Mouse (Mus musculus) lung, postnatal 25 days (tissue): Measurements from ENCODE around the gene Aurkc.
"Not testable (repeated sequence)": the region's sequence is repeated elsewhere in the genome, so short reads cannot be mapped to it uniquely, and the experiment has no call there.

Source experiments
- DNase-seq: peaks from one replicate; pipeline ENCODE4 v3.0.0; 2022; ENCODE audit warnings: low spot score

Gene Aurkc

DNA sequence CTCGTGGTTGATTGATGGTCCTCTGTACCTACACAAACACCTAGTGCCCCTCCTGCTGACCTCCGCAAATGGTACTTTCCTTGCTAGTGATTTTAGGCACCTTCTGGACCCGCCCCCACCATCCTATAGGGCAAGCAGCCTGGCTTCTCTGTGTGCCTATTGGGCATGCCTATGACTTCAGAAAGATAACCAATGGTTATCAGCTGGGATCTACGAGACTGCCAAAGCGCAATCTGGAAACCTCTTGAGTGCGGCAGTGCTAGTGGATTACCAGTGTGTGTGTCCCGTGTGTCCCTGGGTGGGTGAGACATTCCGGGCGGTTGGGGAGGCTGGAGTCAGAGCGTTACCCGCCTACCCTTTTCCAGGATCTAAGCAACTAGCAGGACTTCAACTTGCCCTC, at the start of gene Aurkc:
Gene Aurkc (plus strand): TSS at position 50 of the 400 bp plus-strand sequence.
- DNase-seq = not testable (repeated sequence)

- DNase-seq = not testable (repeated sequence)
These were observed 47.0 kb upstream of the Aurkc start for GRCm38 (mm10) chr7:6948061-6948460.

DNA sequence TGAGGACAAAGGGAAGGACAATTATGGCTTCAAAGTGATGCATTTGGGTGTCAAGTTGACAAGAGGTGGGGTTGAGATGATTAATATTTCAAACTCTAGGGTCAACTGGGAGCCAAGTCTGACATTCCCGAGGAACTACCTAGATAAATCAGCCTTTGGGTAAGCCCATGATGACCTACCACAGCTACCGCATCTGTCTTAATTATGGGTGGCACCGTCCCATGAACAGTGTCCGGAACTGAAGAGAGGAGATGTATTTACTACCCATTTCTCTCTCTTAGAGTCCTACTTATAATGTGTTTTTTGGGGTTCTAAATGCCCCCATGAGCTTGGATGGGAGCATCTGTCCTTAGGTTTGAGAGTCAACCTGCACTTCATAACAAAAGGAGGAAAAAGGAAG, 38.5 kb upstream of the Aurkc start:
- no peak for DNase-seq

DNA sequence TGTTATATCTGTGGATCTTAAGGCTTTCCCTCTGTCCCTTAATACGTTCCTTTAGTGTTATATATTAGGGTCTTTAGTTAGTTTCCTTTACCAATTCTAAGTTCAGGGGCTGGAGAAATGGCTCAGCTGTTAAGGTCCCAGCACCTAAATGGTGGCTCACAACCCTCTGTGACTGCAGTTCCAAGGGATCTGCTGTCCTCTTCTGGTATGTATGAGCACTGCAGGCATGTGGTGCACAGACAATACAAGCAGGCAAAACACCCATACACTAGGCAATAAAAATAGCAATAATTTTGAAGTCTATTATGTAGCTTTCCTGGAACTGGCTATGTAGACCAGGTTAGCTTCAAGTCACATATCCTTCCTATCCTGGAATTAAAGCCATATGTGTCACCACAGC, 36.5 kb upstream of the Aurkc start:
- no peak for DNase-seq

DNA sequence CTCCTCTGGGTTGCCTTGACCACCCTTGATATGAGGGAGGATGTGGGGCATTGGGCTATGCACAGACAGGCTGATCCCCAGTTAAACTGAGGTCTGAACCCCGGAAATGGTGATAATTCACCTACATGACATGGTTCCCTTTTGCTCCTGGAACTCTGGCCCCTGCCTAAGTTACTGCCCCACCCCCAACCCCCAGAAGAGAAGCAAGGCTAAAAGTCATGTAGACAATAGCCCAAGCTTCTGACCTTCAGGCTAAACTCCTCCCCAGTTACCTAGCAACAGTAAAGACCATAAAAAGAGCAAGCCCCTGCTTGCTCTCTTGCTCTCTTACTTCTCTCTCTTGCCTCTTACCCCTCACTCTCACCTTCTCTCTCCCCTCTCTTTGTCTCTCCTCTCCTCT, 21.5 kb upstream of the Aurkc start:
- DNase-seq = no peak

DNA sequence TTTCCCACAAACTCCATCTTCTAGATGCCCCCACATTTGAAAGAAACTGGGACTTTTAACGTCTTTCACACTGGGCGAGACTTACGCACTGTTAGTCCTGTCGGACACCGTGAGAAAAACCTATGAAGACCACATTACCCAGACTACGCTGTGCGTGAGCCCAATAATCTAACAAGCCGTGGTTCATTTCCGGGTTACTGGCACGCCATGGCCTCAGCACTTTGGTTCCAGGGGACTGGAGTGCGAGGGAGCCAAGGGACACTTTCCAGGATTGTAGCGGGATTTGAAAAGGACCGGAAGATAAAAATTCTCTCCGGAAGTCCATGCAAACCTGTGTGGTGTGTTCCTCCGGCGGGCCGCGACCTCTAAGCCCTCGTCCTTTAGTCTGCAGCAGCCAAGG, 18.2 kb upstream of the Aurkc start:
- no peak for DNase-seq

- not testable (repeated sequence) for DNase-seq
These were observed 3.8 kb downstream of the Aurkc start for GRCm38 (mm10) chr7:6998914-6999313.

GRCm38 (mm10) chr7:7005441-7005840, 10.3 kb downstream of the Aurkc start:
- not testable (repeated sequence) for DNase-seq

- DNase-seq = no peak
These were observed 32.3 kb downstream of the Aurkc start for GRCm38 (mm10) chr7:7027445-7027844.

- not testable (repeated sequence) for DNase-seq
These were observed 54.7 kb downstream of the Aurkc start for GRCm38 (mm10) chr7:7049659-7050320.
